Mouse (Mus musculus): Measurements from ENCODE around the gene Hist2h3b. TPM values are rescaled to one million over a fixed set of nuclear protein-coding genes. Genes with fewer than 3 reads are reported as not detected.
A peak's percentile ranks its signal among the peaks of the same experiment; 100 is the strongest.
"Not testable (repeated sequence)": the region's sequence is repeated elsewhere in the genome, so short reads cannot be mapped to it uniquely, and the experiment has no call there.

Hist2h3b gene
- polyA plus RNA-seq, 1 experiment from 2014 or later: 12.2 TPM

DNA sequence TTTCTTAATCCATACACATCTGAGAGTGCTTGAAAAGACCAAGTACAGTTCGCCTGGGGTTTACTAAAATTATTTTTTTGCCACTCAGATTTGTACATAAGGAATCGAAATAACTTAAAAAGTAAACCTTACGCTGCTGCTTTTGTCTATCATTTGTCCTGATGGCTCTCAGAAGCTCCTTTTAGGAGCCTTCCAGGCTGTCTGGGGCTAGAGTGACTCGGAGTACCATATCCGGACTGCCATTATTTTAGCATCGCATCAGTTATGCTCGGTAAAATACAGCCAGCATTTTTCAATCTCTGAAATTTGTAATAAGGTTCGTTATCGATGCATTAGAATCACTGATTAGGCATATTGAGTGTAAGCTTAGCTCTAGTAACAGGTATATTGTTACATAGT is 27.7 kb upstream of the Hist2h3b start:
- Histone ChIP-seq H3K36me3 (no peaks in the 10 kb centered on the region), H3K4me3 (peak overlapping the region; percentile 30), H3K9me3 (no peaks in the 10 kb centered on the region), H3K9ac (peak overlapping the region; percentile 42; the same call in 1 of the 2 replicates), H3K27ac (replicated peaks) (peak overlapping the region; percentile 86), H3K4me2 (peak overlapping the region; percentile 56), H3K27me3 (no peaks in the 10 kb centered on the region), H3K4me1 (replicated peaks) (peaks cover 33% of the 10 kb centered on the region)
- ATAC-seq (ENCODE audit: low FRiP score, low read depth): no peak
- 70% methylated on average over 9 of the region's 9 CpGs for WGBS

DNA sequence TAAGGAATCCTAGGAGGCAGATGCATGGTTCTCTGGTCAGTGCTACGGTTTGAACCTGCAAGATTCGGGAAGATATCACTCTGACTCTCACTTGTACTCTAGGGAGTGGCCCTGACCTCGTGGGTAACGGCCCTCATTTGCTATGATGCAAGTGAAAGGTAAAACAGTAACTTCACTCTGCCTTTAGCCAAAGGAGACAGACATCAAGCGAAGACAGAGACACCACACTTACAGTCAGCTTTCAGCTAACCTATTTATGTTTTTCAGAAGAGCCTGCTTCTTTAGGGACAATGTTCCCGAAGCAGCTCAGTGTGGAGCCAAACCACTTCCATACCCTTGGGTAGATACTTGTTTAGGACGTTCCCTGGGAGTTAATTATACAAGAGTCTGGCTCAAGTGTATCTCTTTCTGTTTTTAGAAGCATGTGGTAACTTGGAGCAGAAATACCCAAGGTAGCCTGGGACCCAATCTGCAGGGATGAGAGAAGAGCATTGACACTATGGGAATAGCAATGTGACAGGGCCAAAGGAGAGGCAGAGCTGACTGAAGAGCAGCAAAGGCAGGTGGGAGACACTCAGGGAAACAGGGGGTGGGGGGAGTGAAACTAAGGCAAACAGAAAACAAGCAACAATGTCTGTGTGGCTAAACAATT is 24.4 kb upstream of the Hist2h3b start:
- ATAC-seq (ENCODE audit: low FRiP score, low read depth): no peak

DNA sequence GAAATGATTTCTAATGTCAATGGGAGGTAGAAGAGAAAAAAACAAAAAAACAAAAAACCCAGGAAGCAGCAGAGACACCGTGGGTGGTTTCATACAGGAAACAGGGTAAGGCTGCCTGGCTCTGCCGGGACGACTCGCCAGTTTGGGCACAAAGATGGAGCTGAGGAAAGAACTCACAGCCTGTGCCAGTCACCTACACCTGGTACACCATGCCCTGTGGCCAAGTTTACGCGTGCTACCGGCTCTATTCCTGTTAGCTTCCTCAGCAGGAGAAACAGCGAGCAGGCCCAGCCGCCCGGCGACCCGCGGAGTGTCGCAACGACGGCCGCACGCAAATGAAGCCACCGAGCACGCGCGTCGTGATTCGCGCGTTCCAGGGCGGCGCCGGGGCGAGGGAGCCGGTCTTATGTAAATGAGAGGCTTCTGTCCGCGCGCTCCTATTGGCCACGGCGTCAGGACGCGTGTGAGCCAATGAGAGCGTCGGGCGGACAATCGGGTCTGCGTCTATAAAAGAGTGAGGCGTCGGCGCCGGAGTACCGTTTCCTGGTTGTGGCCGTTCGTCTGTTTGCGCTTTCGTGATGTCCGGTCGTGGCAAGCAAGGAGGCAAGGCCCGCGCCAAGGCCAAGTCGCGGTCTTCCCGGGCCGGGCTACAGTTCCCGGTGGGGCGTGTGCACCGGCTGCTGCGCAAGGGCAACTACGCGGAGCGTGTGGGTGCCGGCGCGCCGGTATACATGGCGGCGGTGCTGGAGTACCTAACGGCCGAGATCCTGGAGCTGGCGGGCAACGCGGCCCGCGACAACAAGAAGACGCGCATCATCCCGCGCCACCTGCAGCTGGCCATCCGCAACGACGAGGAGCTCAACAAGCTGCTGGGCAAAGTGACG is 23.2 kb upstream of the Hist2h3b start, which contains the start of gene Hist2h2aa1:
Hist2h2aa1 (plus strand) TSS at position 495 of the 884 bp plus-strand sequence.
- peak; percentile 94 for ATAC-seq (ENCODE audit: low FRiP score, low read depth)
- under 1% methylated on average over 27 of the region's 88 CpGs for WGBS

More for the DNA sequence above, 24.4 kb upstream of the Hist2h3b start:
- Histone ChIP-seq H3K4me1 (replicated peaks) (peaks cover 26% of the 10 kb centered on the region), H3K9ac (no peak overlapping the region), H3K4me2 (peak overlapping the region; percentile 71), H3K27ac (replicated peaks) (peak overlapping the region; percentile 98), H3K36me3 (no peaks in the 10 kb centered on the region), H3K4me3 (no peak overlapping the region), H3K9me3 (no peaks in the 10 kb centered on the region), H3K27me3 (no peaks in the 10 kb centered on the region)
- 83% methylated on average over 7 of the region's 7 CpGs for WGBS

DNA sequence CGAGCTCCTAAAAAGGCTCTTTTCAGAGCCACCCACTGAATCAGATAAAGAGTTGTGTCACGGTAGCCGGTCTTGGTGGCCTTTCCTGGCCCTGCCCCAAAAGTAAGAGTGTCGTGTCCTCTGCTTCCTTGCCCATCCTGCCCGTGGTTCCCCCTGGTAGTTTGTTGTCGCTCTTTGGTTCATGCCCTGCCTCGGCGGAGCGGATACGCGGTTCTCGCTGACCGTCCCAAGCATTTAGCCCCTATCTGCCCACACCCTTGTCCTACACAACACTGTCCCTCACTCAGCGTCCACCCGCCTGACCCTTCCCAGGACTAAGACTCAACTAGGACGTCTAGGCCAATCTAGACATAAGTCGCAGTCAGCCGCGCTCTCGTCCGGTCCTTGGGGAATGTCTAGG is 22.4 kb upstream of the Hist2h3b start:
- 0% methylated on average over 9 of the region's 21 CpGs for WGBS
- Histone ChIP-seq H3K4me2 (peak overlapping the region; percentile 48), H3K27ac (replicated peaks) (peak overlapping the region; percentile 70; the same call in 1 of the 2 replicates), H3K4me1 (replicated peaks) (peaks cover 20% of the 10 kb centered on the region), H3K4me3 (peak overlapping the region; percentile 34)
- H3K9ac ChIP-seq; H3K27me3 ChIP-seq; H3K36me3 ChIP-seq; ATAC-seq (ENCODE audit: low FRiP score, low read depth); H3K9me3 ChIP-seq: not testable (repeated sequence)

More for the DNA sequence above, 23.2 kb upstream of the Hist2h3b start, which contains the start of gene Hist2h2aa1:
- H3K4me2 ChIP-seq: peak within 1 kb of the TSS; percentile 71
- not testable (repeated sequence) for H3K9me3 ChIP-seq, H3K36me3 ChIP-seq, H3K27me3 ChIP-seq
- H3K9ac ChIP-seq: peak within 1 kb of the TSS; percentile 73
- peaks cover 26% of the 10 kb centered on the region for H3K4me1 ChIP-seq (replicated peaks)
- H3K27ac ChIP-seq (replicated peaks): peak within 1 kb of the TSS; percentile 98
- peak within 1 kb of the TSS; percentile 50 for H3K4me3 ChIP-seq

DNA sequence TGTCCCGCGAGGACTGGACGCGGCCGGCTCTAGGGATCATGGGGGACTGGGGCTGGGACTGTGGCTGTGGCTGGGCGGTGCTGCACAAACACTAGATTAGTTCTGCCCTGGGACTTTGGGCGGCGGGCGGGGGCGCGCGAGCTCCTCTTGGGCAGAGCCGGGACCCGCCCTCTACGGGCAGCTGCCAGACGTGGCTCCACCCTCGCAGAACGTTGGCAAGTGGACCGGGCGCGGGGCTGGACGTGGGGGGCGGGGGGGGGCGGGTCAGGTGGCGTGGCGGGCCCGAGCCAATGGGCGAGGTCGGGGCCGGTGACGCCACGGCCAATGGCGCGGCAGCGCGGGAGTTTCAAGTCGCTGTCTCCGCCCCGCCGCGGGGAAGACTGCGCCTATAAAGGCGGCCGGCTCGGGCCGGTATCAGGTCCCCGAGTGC is 22.0 kb upstream of the Hist2h3b start, which contains the start of gene Hist2h3c1:
Hist2h3c1 (plus strand) TSS at position 259 of the 430 bp plus-strand sequence.
- 0% methylated on average over 1 of the region's 47 CpGs for WGBS
- peak; percentile 91 for ATAC-seq (ENCODE audit: low FRiP score, low read depth)
- H3K27me3 ChIP-seq, H3K36me3 ChIP-seq, H3K9me3 ChIP-seq: not testable (repeated sequence)
- peak within 1 kb of the TSS; percentile 70; the same call in 1 of the 2 replicates for H3K27ac ChIP-seq (replicated peaks)
- H3K9ac ChIP-seq: peak within 1 kb of the TSS; percentile 33; the same call in 1 of the 2 replicates
- H3K4me3 ChIP-seq: peak within 1 kb of the TSS; percentile 34
- H3K4me2 ChIP-seq: peak within 1 kb of the TSS; percentile 49
- H3K4me1 ChIP-seq (replicated peaks): peaks cover 18% of the 10 kb centered on the region

DNA sequence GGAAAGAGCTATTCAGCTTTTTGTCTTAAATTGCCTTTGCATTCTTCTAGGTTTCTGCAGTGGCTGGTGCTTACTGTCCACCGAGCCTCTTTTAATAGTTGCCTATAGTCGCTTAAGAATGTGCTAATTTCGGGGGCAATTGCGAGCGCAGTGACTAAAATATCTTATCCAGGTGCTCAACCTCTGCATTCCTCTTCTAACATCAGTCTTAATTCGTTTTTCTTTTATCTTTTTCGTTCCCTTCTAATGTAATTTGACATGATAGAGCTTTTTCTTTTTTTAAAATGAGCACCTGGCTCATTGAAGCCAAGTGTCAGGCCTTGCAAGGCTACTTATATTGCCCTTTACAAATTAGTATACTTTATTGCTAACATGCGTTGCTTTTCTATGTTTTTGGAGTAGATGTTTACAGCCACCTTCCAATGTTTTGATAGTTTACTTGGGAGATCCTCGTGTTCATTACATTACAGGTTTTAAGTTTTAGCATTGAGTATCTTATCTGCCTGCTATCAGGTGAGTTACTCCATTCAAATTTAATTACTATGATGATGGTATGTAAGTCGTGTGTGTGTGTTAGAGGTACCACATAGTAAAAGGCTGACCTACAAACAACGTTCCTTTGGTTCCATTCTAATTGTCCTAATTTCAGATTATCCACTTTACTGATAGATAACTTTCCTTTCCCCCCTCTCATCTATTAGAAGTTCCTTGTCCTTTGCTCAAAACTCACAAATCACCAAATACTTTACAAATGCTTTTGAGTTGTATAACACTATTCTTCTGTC is 20.9 kb upstream of the Hist2h3b start:
- ATAC-seq (ENCODE audit: low FRiP score, low read depth): no peak
- Histone ChIP-seq H3K4me2 (peak overlapping the region; percentile 49), H3K27me3 (no peaks in the 10 kb centered on the region), H3K4me3 (peak overlapping the region; percentile 29), H3K9ac (peak overlapping the region; percentile 33; the same call in 1 of the 2 replicates), H3K27ac (replicated peaks) (no peak overlapping the region), H3K36me3 (no peaks in the 10 kb centered on the region), H3K9me3 (no peaks in the 10 kb centered on the region), H3K4me1 (replicated peaks) (peaks cover 18% of the 10 kb centered on the region)
- 6% methylated on average over 11 of the region's 11 CpGs for WGBS

DNA sequence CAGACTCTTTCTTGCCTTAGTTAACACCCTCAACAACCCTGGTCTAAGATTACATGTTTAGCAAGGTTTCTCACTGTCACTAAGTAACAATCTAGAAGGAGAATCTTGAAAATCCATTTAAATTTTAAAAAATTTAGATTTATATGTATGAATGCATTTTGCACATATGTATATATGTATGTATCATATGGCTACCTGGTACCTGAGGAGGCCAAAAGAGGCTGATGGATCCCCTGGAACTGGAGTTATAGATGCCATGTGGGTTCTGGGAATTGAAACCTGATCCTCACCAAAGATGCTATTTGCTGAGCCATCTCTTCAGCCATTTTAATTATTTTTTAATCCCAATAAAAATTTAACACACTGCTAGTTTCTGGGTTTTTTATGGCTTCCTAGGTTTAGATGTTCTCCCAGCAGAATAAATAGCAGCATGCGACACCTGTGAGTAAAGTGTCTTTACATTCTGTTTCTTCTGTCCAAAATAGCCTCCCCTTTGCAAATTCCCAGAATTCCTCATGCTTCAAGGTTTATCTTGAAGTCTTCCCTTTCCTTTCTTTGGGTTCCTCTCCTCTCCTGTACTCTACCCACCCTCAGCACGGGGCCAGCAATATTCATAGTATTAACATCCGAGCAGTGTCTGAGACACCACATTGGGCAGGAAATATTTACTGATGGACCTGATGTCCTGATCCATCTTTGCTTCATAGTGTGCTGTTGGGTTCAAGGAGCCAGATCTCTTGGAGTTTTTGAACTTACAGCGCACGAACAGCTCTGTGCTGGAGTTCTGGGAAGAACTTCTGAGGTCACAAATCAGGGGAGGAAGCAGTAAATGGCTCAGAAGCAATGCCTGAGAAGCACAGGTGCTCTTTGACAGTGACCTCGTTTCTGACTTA is 20.1 kb upstream of the Hist2h3b start:
- Histone ChIP-seq H3K27ac (replicated peaks) (no peak overlapping the region), H3K9ac (no peak overlapping the region), H3K9me3 (no peaks in the 10 kb centered on the region), H3K4me2 (peak overlapping the region; percentile 49), H3K27me3 (no peaks in the 10 kb centered on the region), H3K4me1 (replicated peaks) (peaks cover 18% of the 10 kb centered on the region), H3K36me3 (no peaks in the 10 kb centered on the region), H3K4me3 (no peak overlapping the region)
- 55% methylated on average over 6 of the region's 6 CpGs for WGBS
- ATAC-seq (ENCODE audit: low FRiP score, low read depth): no peak

DNA sequence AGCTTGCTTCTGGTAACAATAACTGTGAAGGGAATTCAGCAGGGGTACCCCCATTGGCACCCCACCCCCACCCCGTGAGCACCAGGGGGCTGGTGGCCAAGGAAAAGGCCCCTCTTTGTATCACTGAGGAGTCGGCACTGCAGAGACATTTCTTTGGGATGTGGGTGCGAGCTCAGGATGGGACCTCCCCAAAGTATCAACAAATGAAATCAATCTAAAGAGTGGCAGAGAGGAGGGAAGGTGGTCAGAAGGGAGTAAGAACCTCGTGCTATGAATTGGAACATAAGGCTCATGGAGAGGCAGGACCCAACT is 19.5 kb upstream of the Hist2h3b start:
- ATAC-seq (ENCODE audit: low FRiP score, low read depth): no peak
- peaks cover 18% of the 10 kb centered on the region for H3K4me1 ChIP-seq (replicated peaks)
- H3K9me3 ChIP-seq: no peaks in the 10 kb centered on the region
- no peaks in the 10 kb centered on the region for H3K27me3 ChIP-seq
- H3K27ac ChIP-seq (replicated peaks): no peak overlapping the region
- WGBS: 57% methylated on average over 4 of the region's 4 CpGs
- H3K4me3 ChIP-seq: no peak overlapping the region
- no peaks in the 10 kb centered on the region for H3K36me3 ChIP-seq
- no peak overlapping the region for H3K4me2 ChIP-seq
- H3K9ac ChIP-seq: no peak overlapping the region

DNA sequence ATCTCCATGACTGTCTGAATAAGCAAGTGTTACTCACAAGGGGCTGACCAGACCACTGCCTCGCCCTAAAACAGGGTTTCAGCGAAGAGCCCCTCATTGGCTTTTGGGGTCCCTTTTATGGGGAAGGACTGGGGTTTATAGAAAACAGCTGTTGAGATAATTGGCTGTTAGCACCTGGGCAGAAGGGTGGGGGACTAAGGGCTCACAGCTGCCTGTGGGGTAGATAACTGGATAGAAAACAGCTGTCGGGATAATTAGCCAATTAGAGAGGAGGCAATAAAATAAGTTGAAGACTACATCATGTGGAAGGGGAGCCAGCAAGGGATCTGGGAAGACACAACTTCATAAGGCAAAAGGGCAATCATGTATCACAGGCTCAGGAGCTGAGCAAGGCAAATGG is 17.6 kb upstream of the Hist2h3b start:
- H3K27ac ChIP-seq (replicated peaks): no peak overlapping the region
- no peaks in the 10 kb centered on the region for H3K36me3 ChIP-seq
- no peaks in the 10 kb centered on the region for H3K9me3 ChIP-seq
- H3K9ac ChIP-seq: no peak overlapping the region
- H3K4me1 ChIP-seq (replicated peaks): peaks cover 8% of the 10 kb centered on the region
- no peak overlapping the region for H3K4me2 ChIP-seq
- ATAC-seq (ENCODE audit: low FRiP score, low read depth): no peak
- H3K27me3 ChIP-seq: no peaks in the 10 kb centered on the region
- no peak overlapping the region for H3K4me3 ChIP-seq
- WGBS: 82% methylated on average over 3 of the region's 3 CpGs

DNA sequence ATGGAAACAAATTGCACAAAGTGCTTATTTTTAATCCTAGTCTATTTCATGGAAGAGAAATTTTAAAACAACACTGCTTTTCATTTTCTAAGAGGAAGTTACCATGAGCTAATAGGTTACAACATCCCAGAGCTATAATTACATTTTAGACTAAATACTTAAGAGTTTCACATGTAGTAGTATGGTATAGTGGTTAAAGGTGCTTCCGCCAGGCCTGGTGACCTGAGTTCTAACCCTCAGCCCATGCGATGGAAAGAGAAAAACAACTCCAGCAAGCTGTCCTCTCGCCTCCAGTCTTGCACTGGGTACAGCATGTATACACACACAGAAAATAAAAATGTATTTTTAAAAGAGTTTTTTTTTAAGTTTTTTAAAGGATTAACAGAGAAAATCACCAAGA is 16.7 kb upstream of the Hist2h3b start:
- no peak overlapping the region for H3K4me2 ChIP-seq
- H3K4me1 ChIP-seq (replicated peaks): peaks cover 8% of the 10 kb centered on the region
- no peak overlapping the region for H3K27ac ChIP-seq (replicated peaks)
- WGBS: 91% methylated on average over 3 of the region's 3 CpGs
- ATAC-seq (ENCODE audit: low FRiP score, low read depth): no peak
- H3K4me3 ChIP-seq: no peak overlapping the region
- H3K27me3 ChIP-seq: no peaks in the 10 kb centered on the region
- no peaks in the 10 kb centered on the region for H3K9me3 ChIP-seq
- no peaks in the 10 kb centered on the region for H3K36me3 ChIP-seq
- no peak overlapping the region for H3K9ac ChIP-seq
